Mouse (Mus musculus) erythroblast, adult 5-6 weeks (primary cell): ENCODE measurements around the gene Zdhhc4. TPM values are rescaled to one million over a fixed set of nuclear protein-coding genes. Genes with fewer than 3 reads are reported as not detected.
A peak's percentile ranks its signal among the peaks of the same experiment; 100 is the strongest.

Experiments
- ATAC-seq: replicated peaks from 2 replicates; pipeline ENCODE4 v1.8.0; 2016; ENCODE audit warnings: moderate number of reproducible peaks, mild to moderate bottlenecking, moderate TSS enrichment, inconsistent platforms; ENCODE audit not compliant: poor library complexity, low FRiP score, severe bottlenecking
- total RNA-seq, 2 experiments: library from RNA; stranded (forward) in 1 of 2; stranded (reverse) in 1 of 2; fragments of 150-400 nt in 1 of 2; fragments of 200-764, 138-1000 nt in 1 of 2; gene quantifications; 2 replicates each; pipeline versions ENCODE4 v1.2.3 to v1.2.4; 2015 to 2017; ENCODE audit warnings: low replicate concordance in 2 of 2

The Zdhhc4 gene
- total RNA-seq, 2 experiments from 2014 or later: 10.6 to 23.8 TPM

DNA sequence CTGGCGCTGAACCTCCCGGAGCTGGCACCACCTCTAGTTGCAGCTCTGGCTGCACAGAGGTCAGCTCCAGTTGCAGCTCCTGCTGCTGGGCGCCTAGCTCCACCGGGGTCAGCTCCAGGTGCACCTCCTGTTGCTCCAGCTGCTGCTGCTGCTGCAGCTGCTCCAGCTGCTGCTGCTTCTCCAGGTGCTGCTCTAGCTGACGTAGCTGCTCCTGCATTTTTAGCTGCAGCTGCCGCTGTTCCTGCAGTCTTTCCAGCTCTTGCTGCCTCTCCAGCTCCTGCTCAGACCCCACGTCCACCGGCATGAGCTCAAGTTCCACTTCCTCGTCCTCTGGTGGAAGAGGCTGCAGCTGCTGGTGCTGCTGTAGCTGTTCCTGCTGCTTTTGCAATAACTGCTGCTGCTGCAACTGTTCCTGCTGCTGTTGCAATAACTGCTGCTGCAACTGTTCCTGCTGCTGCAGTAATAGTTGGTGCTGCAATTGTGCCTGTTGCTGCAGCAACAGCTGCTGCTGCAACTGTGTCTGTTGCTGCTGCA, 40.6 kb downstream of the Zdhhc4 start:
- no peak for ATAC-seq

DNA sequence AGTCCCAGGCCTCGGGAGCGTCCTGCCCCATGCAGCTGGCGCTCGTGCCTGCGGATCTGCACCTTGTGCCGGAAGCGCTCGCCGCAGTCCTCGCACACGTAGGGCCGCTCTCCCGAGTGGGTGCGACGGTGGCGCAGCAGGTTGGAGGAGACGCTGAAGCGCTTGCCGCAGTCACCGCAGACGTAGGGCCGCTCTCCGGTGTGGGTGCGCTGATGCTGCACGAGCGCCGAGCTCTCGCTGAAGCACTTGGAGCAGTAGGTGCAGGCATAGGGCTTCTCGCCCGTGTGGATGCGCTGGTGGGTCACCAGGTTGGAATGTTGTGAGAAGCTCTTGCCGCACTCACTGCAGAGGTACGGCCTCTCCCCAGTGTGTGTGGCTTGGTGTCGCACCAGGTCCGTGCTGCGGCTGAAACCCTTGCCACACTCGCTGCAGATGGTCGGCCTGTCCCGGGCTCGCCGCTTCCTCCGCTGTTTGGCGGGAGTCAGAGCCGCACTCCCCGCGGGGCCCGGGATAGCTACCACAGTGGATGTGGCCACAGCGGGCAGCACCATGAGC, 41.2 kb downstream of the Zdhhc4 start:
- ATAC-seq: no peak

DNA sequence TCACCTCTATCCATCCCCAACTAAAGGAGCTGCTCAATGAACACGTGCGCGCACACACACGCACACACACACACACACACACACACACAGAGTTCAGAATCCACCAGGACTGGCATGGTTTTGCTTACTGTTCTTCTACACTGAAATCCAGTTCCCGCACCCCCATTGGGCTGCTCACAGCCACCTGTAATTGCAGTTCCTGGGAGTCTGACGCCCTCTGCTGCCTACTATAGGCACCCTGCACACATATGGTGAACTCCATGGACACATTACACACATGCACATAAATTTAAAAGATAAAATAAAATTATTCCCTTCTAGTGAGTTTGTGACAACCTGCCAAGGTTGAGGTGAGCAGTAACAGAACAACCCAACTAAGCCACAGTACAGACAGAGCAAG, 44.3 kb downstream of the Zdhhc4 start:
- no peak for ATAC-seq

DNA sequence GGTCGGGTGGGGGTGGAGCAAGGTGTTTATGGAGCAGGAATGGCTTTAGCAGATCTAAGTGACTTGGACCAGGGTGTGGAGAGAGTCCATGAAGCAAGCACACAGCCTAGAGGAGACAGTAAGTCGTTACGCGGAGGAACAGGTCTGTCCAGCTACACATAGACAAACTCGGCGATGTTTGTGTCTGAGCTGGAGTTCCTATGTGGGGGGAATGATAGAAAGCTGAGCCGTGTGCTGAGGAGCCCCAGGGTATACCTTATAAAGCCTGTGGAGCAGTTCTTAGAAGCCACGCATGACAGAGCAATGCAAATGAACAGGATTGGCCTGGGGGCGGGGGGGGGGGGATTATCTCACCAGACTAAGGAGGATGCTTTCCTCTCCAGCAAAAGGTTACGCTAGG, 49.8 kb downstream of the Zdhhc4 start:
- ATAC-seq: no peak

DNA sequence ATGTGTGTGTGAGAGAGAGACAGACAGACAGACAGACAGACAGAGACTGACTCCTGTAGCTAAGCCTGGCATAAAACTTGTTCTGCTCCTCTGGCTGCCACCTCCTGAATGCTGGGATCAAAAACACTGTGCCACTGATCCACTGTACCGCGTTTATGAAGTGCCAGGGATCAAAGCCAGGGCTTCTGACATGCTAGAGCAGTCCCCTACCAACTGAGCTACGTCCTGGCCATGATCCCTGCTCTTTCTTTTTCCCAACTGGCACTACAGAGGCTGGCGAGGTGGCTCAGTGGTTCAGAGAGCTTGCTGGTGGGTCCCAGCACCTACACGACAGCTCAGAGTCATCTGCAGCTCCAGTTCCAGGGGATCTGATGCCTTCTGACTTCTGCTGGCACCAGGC, 53.3 kb downstream of the Zdhhc4 start:
- ATAC-seq: no peak

DNA sequence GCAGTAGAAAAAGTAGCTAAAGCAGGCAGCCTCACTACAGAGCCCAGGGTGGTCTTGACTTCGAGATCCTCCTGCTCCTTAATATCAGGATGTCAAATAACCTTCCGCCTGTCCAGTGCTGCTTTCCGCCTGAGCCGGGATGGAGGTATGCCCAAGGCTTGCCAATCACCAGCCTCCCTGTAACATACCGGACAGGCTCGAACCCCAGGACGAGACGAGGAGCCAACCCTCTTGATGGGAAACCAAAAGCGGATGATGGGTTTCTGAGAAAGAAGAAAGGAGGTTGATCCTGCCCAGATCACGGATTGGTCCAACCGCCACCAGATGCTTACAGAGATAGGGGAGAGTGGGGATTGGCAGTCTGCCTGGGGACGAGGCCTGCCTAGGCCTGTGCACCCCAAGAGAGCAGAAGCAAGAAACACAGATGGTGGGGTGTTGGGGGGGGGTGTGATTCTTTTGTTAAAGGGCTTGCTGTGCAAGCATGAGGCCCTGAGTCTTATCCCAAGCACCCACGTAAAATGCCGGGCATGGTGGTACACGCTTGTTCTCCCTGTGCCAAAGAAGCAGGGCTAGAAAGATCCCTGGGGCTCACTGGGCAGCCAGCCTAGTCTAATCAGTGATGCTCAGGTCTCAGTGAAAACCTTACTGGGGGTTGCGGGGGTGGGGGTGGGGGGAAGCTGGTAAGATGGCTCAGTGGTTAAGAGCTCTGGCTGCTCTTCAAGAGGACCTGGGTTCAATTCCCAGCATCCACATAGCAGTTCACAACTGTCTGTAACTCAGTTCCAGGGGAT, 56.3 kb downstream of the Zdhhc4 start:
- ATAC-seq: peak; percentile 54

DNA sequence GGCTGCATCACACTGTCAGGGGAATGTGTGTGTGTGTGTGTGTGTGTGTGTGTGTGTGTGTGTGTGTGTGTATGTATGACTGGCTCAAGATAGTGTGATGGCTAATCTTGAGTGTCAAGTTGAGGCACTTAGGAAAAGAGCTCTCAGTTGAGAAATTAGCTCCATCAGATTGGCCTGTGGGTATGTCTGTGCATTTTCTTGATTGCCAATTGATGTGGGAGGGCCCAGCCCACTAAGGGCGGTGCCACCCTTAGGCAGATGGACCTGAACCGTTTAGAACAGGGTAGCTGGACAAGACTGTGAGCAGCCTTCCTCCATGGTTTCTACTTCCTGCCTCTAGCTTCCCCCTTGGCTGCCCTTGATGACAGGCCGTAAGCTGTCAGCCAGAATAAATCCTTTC, 56.9 kb downstream of the Zdhhc4 start:
- peak; percentile 20; the same call in 1 of the 2 replicates for ATAC-seq

DNA sequence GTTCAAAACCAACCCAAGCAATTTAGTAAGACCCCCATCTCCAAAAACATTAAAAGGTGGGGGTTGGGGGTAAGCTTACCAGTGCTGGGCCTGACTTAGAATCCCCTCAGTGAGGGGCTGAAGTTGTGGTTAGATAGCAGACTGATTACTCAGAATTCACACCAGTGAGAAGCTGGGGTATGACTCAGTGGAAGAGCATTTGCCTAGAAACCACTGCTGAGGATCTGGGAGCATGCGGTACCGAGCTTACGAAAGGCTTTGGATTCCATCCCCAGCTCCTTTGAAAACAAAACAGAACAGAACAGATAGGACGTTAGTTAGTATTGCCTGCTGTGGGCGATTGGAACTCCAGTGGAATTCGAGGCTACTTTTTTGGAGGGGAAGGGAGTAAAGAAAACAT, 57.4 kb downstream of the Zdhhc4 start:
- ATAC-seq: no peak

DNA sequence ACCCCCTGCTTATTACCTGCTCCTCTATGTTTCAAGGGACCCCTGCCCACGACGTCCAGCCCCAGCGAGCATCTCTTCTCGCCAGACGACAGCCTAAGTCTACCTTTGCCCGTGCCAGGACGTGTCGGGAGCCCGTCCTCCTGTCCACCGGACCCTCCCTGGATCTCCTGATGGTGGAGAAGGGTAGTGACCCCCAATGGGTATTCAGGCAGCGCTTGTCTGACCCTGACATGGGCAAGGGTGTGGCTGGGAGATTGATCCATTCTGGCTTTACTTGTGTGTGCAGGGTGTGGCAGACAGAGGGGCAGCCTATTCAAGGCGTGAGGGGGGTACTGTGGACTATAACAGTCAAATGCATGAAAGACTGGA, 58.9 kb downstream of the Zdhhc4 start:
- no peak for ATAC-seq

DNA sequence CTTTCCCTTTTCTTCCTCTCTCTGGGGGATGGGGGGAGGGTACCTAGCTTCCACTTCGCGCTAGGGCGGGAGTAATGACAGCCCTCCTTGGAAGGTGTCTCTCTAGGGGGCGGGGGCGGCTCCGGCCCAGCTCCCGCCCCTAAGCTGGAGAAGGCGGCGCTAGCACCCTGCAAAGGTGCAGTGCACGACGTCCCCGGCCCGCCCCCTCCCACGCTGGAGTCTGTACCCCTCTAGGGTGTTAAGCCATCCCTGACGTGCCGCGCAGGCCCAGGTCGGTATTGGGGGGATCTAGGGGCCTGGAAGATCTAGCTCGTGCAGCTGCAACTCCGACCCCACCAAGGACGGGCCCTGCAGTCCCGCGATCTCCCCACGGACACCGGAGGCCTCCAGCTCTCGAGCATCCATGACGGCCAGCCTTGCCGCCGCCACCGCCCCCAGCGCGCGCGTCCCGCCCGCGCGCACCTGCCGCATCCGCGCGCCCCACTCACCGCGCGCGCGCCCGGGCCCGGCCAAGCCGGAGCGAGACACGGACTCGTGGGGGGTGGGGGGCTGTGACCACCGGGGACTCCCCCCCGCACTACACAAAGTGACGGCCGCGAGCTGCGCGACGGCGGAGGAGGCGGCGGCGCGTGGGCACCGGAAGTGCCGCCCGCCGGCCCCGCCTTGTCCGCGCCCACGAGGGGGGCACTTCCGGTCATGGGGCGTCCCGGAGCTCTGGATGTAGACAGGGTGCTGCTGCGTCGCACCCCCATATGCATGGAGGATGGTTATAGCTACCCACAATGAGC, 59.5 kb downstream of the Zdhhc4 start, which contains the start of gene Zfp316:
Gene Zfp316 (minus strand): TSS at position 660 of the 788 bp plus-strand sequence.
- 0 out of 2 replicates have a peak, but pooled peaks have one; percentile 49 for ATAC-seq

DNA sequence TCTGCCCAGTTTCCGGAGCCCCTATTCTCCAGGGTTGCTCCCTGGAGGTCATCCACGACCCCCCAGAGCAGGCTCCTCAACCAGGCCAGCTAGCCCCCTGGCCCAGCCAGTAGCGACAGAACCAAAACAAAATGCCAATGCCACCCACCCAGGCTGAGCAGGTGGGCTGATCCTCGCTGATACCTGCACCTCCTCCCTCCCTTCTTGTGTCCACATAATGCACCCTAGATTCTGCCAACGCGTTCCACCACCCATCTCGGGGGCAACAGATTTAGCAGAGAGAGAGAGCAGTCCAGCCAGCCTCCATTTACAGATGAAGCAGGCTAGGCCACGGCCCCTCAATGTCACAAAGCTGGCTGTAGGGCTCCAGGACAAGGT, 60.1 kb downstream of the Zdhhc4 start:
- no peak for ATAC-seq

DNA sequence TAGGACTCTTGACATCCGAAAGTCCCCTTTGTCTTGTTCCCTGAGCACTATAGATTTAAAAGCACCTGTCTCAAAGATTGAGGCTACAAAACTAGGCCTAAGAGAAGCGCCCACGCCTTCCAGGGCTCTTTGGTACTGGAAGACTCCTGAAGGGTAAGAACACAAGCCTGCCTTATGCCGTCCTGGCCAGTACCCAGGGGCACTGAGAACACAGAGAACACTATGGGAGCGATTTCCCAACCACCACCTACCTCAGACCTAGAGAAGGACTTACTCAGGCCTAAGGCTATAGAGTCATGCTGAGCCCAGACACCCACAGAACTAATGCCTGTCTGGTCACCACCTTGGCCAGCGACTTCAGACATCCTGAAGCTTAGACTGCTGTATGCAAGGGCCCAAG, 62.3 kb downstream of the Zdhhc4 start:
- no peak for ATAC-seq

Other genes with a start within 250 kb of the Zdhhc4 start
- 10.4 and 19.9 TPM in 2 replicates for gene Rnf216, start 216.3 kb downstream of the Zdhhc4 start, total RNA-seq (2015; ENCODE audit: low replicate concordance)
- 31.5 and 53.4 TPM in 2 replicates for gene Rnf216, start 216.3 kb downstream of the Zdhhc4 start, total RNA-seq (2017; ENCODE audit: low replicate concordance)
- gene Olfr718-ps1, start 181.7 kb downstream of the Zdhhc4 start, total RNA-seq (2015; ENCODE audit: low replicate concordance): not detected in 2 replicates
- gene Olfr718-ps1, start 181.7 kb downstream of the Zdhhc4 start, total RNA-seq (2017; ENCODE audit: low replicate concordance): not detected in 2 replicates
- gene Rbak, start 148.5 kb downstream of the Zdhhc4 start, total RNA-seq (2015; ENCODE audit: low replicate concordance): 1.7 TPM in 1 of 2 replicates, not detected in the other
- gene Rbak, start 148.5 kb downstream of the Zdhhc4 start, total RNA-seq (2017; ENCODE audit: low replicate concordance): 0.42 and 0.51 TPM in 2 replicates
- not detected in 2 replicates for gene Spdye4b, start 148.2 kb downstream of the Zdhhc4 start, total RNA-seq (2015; ENCODE audit: low replicate concordance)
- not detected in 2 replicates for gene Spdye4b, start 148.2 kb downstream of the Zdhhc4 start, total RNA-seq (2017; ENCODE audit: low replicate concordance)
- not detected in 2 replicates for gene Spdye4a, start 102.4 kb downstream of the Zdhhc4 start, total RNA-seq (2015; ENCODE audit: low replicate concordance)
- not detected in 2 replicates for gene Spdye4a, start 102.4 kb downstream of the Zdhhc4 start, total RNA-seq (2017; ENCODE audit: low replicate concordance)
- gene Zfp12, start 94.1 kb downstream of the Zdhhc4 start, total RNA-seq (2015; ENCODE audit: low replicate concordance): 0.58 and 2.1 TPM in 2 replicates
- gene Zfp12, start 94.1 kb downstream of the Zdhhc4 start, total RNA-seq (2017; ENCODE audit: low replicate concordance): 0.70 and 1.5 TPM in 2 replicates
- gene Zfp316, start 59.2 kb downstream of the Zdhhc4 start, total RNA-seq (2015; ENCODE audit: low replicate concordance): not detected in 2 replicates
- gene Zfp316, start 59.2 kb downstream of the Zdhhc4 start, total RNA-seq (2017; ENCODE audit: low replicate concordance): 0.28 and 0.51 TPM in 2 replicates
- not detected in 2 replicates for gene Zfp853, start 35.6 kb downstream of the Zdhhc4 start, total RNA-seq (2015; ENCODE audit: low replicate concordance)
- gene Zfp853, start 35.6 kb downstream of the Zdhhc4 start, total RNA-seq (2017; ENCODE audit: low replicate concordance): not detected in 2 replicates
- gene E130309D02Rik, start 13.9 kb downstream of the Zdhhc4 start, total RNA-seq (2015; ENCODE audit: low replicate concordance): 7.1 and 11.3 TPM in 2 replicates
- gene E130309D02Rik, start 13.9 kb downstream of the Zdhhc4 start, total RNA-seq (2017; ENCODE audit: low replicate concordance): 4.3 and 4.6 TPM in 2 replicates
- gene Grid2ip, start 28.1 kb upstream of the Zdhhc4 start, total RNA-seq (2015; ENCODE audit: low replicate concordance): 0.58 TPM in 1 of 2 replicates, not detected in the other
- gene Grid2ip, start 28.1 kb upstream of the Zdhhc4 start, total RNA-seq (2017; ENCODE audit: low replicate concordance): not detected in 2 replicates
- 17.6 and 19.6 TPM in 2 replicates for gene Kdelr2, start 74.6 kb upstream of the Zdhhc4 start, total RNA-seq (2015; ENCODE audit: low replicate concordance)
- gene Kdelr2, start 74.6 kb upstream of the Zdhhc4 start, total RNA-seq (2017; ENCODE audit: low replicate concordance): 15.5 and 29.2 TPM in 2 replicates
- 5.2 and 6.7 TPM in 2 replicates for gene Daglb, start 135.3 kb upstream of the Zdhhc4 start, total RNA-seq (2015; ENCODE audit: low replicate concordance)
- 7.1 and 8.8 TPM in 2 replicates for gene Daglb, start 135.3 kb upstream of the Zdhhc4 start, total RNA-seq (2017; ENCODE audit: low replicate concordance)
- 122 and 144 TPM in 2 replicates for gene Rac1, start 198.8 kb upstream of the Zdhhc4 start, total RNA-seq (2015; ENCODE audit: low replicate concordance)
- gene Rac1, start 198.8 kb upstream of the Zdhhc4 start, total RNA-seq (2017; ENCODE audit: low replicate concordance): 42.5 and 72.4 TPM in 2 replicates